Mouse (Mus musculus) ES-E14 (cell line): ENCODE measurements around the gene Rgs3.

ENCODE experiments used
- CHD2 ChIP-seq: IDR thresholded peaks from 2 replicates; pipeline ENCODE4 v1.6.1; 2014; ENCODE audit warnings: mild to moderate bottlenecking, low read depth, low read length, inconsistent platforms
- MAFK ChIP-seq: IDR thresholded peaks from 2 replicates; pipeline ENCODE4 v1.6.1; 2014; ENCODE audit warnings: mild to moderate bottlenecking, low read depth, low read length, inconsistent platforms; ENCODE audit not compliant: insufficient read depth
- ZNF384 ChIP-seq: IDR thresholded peaks from 2 replicates; pipeline ENCODE4 v1.6.1; 2012; ENCODE audit warnings: low read depth, low read length, inconsistent platforms

GRCm38 (mm10) chr4:62652215-62652614 is 92.6 kb downstream of the Rgs3 start:
- TF ChIP-seq MAFK (no peak), ZNF384 (no peak), CHD2 (no peak)
